Mouse (Mus musculus) lung, postnatal 0 days (tissue): ENCODE measurements around the gene Dhdh. TPM values are rescaled to one million over a fixed set of nuclear protein-coding genes. Genes with fewer than 3 reads are reported as not detected.

Experiments
- ATAC-seq: fragments of 200-750 bp; cut with Nextera tagmentation; 2 replicates; pipeline ENCODE4 v1.8.0; 2017; ENCODE audit warnings: moderate library complexity
- DNase-seq: peaks from one replicate; pipeline ENCODE4 v3.0.0-alpha.2; 2016; ENCODE audit warnings: low spot score
- H3K27ac ChIP-seq: fragments of 300-500 bp; sonication (generic); 2 replicates; pipeline ENCODE4 v1.5.1; 2014; ENCODE audit warnings: antibody characterized with exemption, mild to moderate bottlenecking, low read length, mixed read lengths
- H3K27me3 ChIP-seq: fragments of 300-500 bp; sonication (generic); replicated peaks from 2 replicates; pipeline ENCODE4 v1.6.1; 2014; ENCODE audit warnings: low read length, mixed read lengths; ENCODE audit not compliant: insufficient read depth
- H3K36me3 ChIP-seq: fragments of 300-500 bp; sonication (generic); 2 replicates; pipeline ENCODE4 v1.6.1; 2014; ENCODE audit warnings: low read length, mixed read lengths; ENCODE audit not compliant: insufficient read depth
- H3K4me1 ChIP-seq: fragments of 300-500 bp; sonication (generic); 2 replicates; pipeline ENCODE4 v1.6.1; 2014; ENCODE audit warnings: antibody characterized with exemption, low read depth, low read length, mixed read lengths; ENCODE audit not compliant: insufficient read depth
- H3K4me2 ChIP-seq: fragments of 300-500 bp; sonication (generic); replicated peaks from 2 replicates; pipeline ENCODE4 v1.6.1; 2014; ENCODE audit warnings: low read depth, mild to moderate bottlenecking, low read length, moderate library complexity, mixed read lengths
- H3K4me3 ChIP-seq: fragments of 300-500 bp; sonication (generic); 2 replicates; pipeline ENCODE4 v1.5.1; 2014; ENCODE audit warnings: low read depth, low read length
- H3K9ac ChIP-seq: fragments of 300-500 bp; sonication (generic); replicated peaks from 2 replicates; pipeline ENCODE4 v1.6.1; 2014; ENCODE audit warnings: low read depth, mild to moderate bottlenecking
- H3K9me3 ChIP-seq: fragments of 300-500 bp; sonication (generic); 2 replicates; pipeline ENCODE4 v1.6.1; 2016; ENCODE audit warnings: low read length, mixed read lengths
- CTCF ChIP-seq: IDR thresholded peaks from 2 replicates; pipeline ENCODE4 v1.5.1; 2016; ENCODE audit warnings: antibody characterized with exemption, mild to moderate bottlenecking
- EP300 ChIP-seq: IDR thresholded peaks from 2 replicates; pipeline ENCODE4 v1.6.1; 2016; ENCODE audit warnings: antibody characterized with exemption, mild to moderate bottlenecking, control low read depth
- WGBS: fragments of 180-500 bp; shearing (Covaris S2); extraction: QIAGEN DNeasy Blood & Tissue Kit; methylation state at CpG from one replicate; pipeline ENCODE4 v1.1.7; 2014; 5-methylcytosine and 5-hydroxymethylcytosine counted together
- polyA plus RNA-seq: library from polyadenylated mRNA; unstranded; fragments of >200 nt; fragmentation: Nextera tagmentation; extraction: Ambion mirVana; gene quantifications from 2 replicates; pipeline ENCODE4 v1.2.1, GENCODE M21; 2015

Gene Dhdh
- polyA plus RNA-seq, 1 experiment from 2014 or later, result 3.5 TPM

GRCm38 (mm10) chr7:45470869-45471268 is 17.7 kb downstream of the Dhdh start:
- H3K4me1 ChIP-seq, result peaks cover 7% of the 10 kb centered on the region; the same call in 1 of the 2 replicates
- H3K36me3 ChIP-seq, result no peaks in the 10 kb centered on the region
- no peaks in the 10 kb centered on the region for H3K27me3 ChIP-seq
- no peak overlapping the region for H3K4me2 ChIP-seq
- TF ChIP-seq CTCF, result peak; percentile 85
- no peak for TF ChIP-seq EP300
- no peak overlapping the region for H3K9ac ChIP-seq
- no peaks in the 10 kb centered on the region for H3K9me3 ChIP-seq
- ATAC-seq (no peak), DNase-seq (peak; percentile 83)
- 6% methylated on average over 3 of the region's 3 CpGs for WGBS
- H3K4me3 ChIP-seq, result no peak overlapping the region
- no peak overlapping the region for H3K27ac ChIP-seq

- TF ChIP-seq CTCF (no peak), EP300 (no peak)
- peak overlapping the region; percentile 79 for H3K4me3 ChIP-seq
- H3K27me3 ChIP-seq, result no peaks in the 10 kb centered on the region
- peak overlapping the region; percentile 86 for H3K4me2 ChIP-seq
- peaks cover 6% of the 10 kb centered on the region; the same call in 1 of the 2 replicates for H3K36me3 ChIP-seq
- H3K9me3 ChIP-seq, result no peaks in the 10 kb centered on the region
- H3K27ac ChIP-seq, result no peak overlapping the region
- peaks cover 6% of the 10 kb centered on the region; the same call in 1 of the 2 replicates for H3K4me1 ChIP-seq
- ATAC-seq (peak; percentile 55), DNase-seq (peak; percentile 74)
- H3K9ac ChIP-seq, result 0 out of 2 replicates have a peak overlapping the region, but pooled peaks have one; percentile 16
- WGBS, result 25% methylated on average over 7 of the region's 7 CpGs
Observed at GRCm38 (mm10) chr7:45467090-45467670, 21.4 kb downstream of the Dhdh start.

GRCm38 (mm10) chr7:45466283-45467089 is 22.1 kb downstream of the Dhdh start, which contains the start of gene Bax:
TSS of gene Bax (minus strand) at chr7:45466898.
- H3K4me2 ChIP-seq, result peak within 1 kb of the TSS; percentile 86
- TF ChIP-seq CTCF (peak; percentile 40), EP300 (no peak)
- H3K9me3 ChIP-seq, result no peaks in the 10 kb centered on the region
- H3K4me3 ChIP-seq, result peak within 1 kb of the TSS; percentile 79
- no peaks in the 10 kb centered on the region for H3K27me3 ChIP-seq
- peaks cover 6% of the 10 kb centered on the region; the same call in 1 of the 2 replicates for H3K36me3 ChIP-seq
- WGBS, result under 1% methylated on average over 49 of the region's 58 CpGs
- peak; percentile 92 for ATAC-seq
- peak within 1 kb of the TSS; percentile 63 for H3K9ac ChIP-seq
- peak within 1 kb of the TSS; percentile 57 for H3K27ac ChIP-seq
- peaks cover 6% of the 10 kb centered on the region; the same call in 1 of the 2 replicates for H3K4me1 ChIP-seq
- peak; percentile 99 for DNase-seq

GRCm38 (mm10) chr7:45465549-45465948 is 23.1 kb downstream of the Dhdh start:
- no peak; the same call in 1 of the 2 replicates for TF ChIP-seq CTCF
- no peak for TF ChIP-seq EP300
- no peak for DNase-seq
- H3K4me1 ChIP-seq, result peaks cover 11% of the 10 kb centered on the region; the same call in 1 of the 2 replicates
- peak overlapping the region; percentile 86; the same call in 1 of the 2 replicates for H3K4me2 ChIP-seq
- no peak overlapping the region for H3K4me3 ChIP-seq
- H3K9me3 ChIP-seq, result no peaks in the 10 kb centered on the region
- no peak overlapping the region for H3K9ac ChIP-seq
- no peaks in the 10 kb centered on the region for H3K27me3 ChIP-seq
- 72% methylated on average over 9 of the region's 9 CpGs for WGBS
- no peak overlapping the region for H3K27ac ChIP-seq
- ATAC-seq, result no peak
- H3K36me3 ChIP-seq, result peaks cover 6% of the 10 kb centered on the region; the same call in 1 of the 2 replicates

- ATAC-seq, result no peak
- H3K4me1 ChIP-seq, result peaks cover 16% of the 10 kb centered on the region; the same call in 1 of the 2 replicates
- H3K9me3 ChIP-seq, result no peaks in the 10 kb centered on the region
- WGBS, result 93% methylated on average over 12 of the region's 12 CpGs
- H3K27ac ChIP-seq, result no peak overlapping the region
- DNase-seq, result no peak
- H3K4me2 ChIP-seq, result no peak overlapping the region
- H3K9ac ChIP-seq, result no peak overlapping the region
- TF ChIP-seq EP300, result no peak
- no peak for TF ChIP-seq CTCF
- H3K27me3 ChIP-seq, result no peaks in the 10 kb centered on the region
- peaks cover 6% of the 10 kb centered on the region; the same call in 1 of the 2 replicates for H3K36me3 ChIP-seq
- no peak overlapping the region for H3K4me3 ChIP-seq
Observed at GRCm38 (mm10) chr7:45465112-45465511, 23.5 kb downstream of the Dhdh start.
